Mouse (Mus musculus) heart, adult 2 months (tissue): ENCODE measurements at regions not wholly inside any gene's neighbourhood (a gene's known extent, or its start where the extent isn't known, plus 50 kb on each side); places are given as distances from the start of the nearest gene placed in this dataset.

Source experiments
- DNase-seq, 2 experiments: peaks; one replicate each; pipeline ENCODE4 v3.0.0; 2021
- H3K27ac ChIP-seq: fragments of 200-600 bp; 2 replicates; pipeline ENCODE4 v1.8.1; 2022
- H3K27me3 ChIP-seq: fragments of 200-500 bp; 2 replicates; pipeline ENCODE4 v1.6.1; 2012; ENCODE audit warnings: mild to moderate bottlenecking, low read length, inconsistent platforms, mixed read lengths; ENCODE audit not compliant: control insufficient read depth, insufficient read depth
- H3K36me3 ChIP-seq: fragments of 200-500 bp; 2 replicates; pipeline ENCODE4 v1.6.1; 2012; ENCODE audit warnings: low read length, inconsistent platforms; ENCODE audit not compliant: control insufficient read depth, insufficient read depth
- H3K4me1 ChIP-seq: fragments of 200-500 bp; 2 replicates; pipeline ENCODE4 v1.6.1; 2011; ENCODE audit warnings: low read length; ENCODE audit not compliant: control insufficient read depth, insufficient read depth
- H3K4me3 ChIP-seq: fragments of 200-600 bp; 2 replicates; pipeline ENCODE4 v1.8.1; 2022
- H3K79me2 ChIP-seq: fragments of 200-500 bp; replicated peaks from 2 replicates; pipeline ENCODE4 v1.6.1; 2012; ENCODE audit warnings: mild to moderate bottlenecking, inconsistent platforms, low read length, moderate library complexity, mixed read lengths; ENCODE audit not compliant: control insufficient read depth, insufficient read depth
- H3K9ac ChIP-seq: fragments of 200-500 bp; 2 replicates; pipeline ENCODE4 v1.6.1; 2012; ENCODE audit warnings: low read depth, mild to moderate bottlenecking, control low read depth, inconsistent platforms, low read length, mixed read lengths
- CTCF ChIP-seq: fragments of 200-600 bp; IDR thresholded peaks from 2 replicates; pipeline ENCODE4 v1.8.1; 2022; ENCODE audit warnings: antibody characterized with exemption, mild to moderate bottlenecking, moderate library complexity
- EP300 ChIP-seq: fragments of 200-500 bp; IDR thresholded peaks from 2 replicates; pipeline ENCODE4 v1.6.1; 2011; ENCODE audit warnings: low read depth, low read length, control low read depth; ENCODE audit not compliant: insufficient read depth
- POLR2A ChIP-seq: fragments of 200-500 bp; IDR thresholded peaks from 2 replicates; pipeline ENCODE4 v1.6.1; 2011; ENCODE audit warnings: mild to moderate bottlenecking, low read depth, low read length, control low read depth; ENCODE audit not compliant: insufficient read depth
- WGBS: fragments of 180-500 bp; shearing (Covaris S2); methylation state at CpG from one replicate; pipeline ENCODE4 v1.1.7; 2018; 5-methylcytosine and 5-hydroxymethylcytosine counted together
- intact Hi-C: fragments of 180-260 bp; cut with DNase I; formaldehyde crosslinking; loops from one replicate; pipeline ENCODE4 v1.15.1; 2025

DNA sequence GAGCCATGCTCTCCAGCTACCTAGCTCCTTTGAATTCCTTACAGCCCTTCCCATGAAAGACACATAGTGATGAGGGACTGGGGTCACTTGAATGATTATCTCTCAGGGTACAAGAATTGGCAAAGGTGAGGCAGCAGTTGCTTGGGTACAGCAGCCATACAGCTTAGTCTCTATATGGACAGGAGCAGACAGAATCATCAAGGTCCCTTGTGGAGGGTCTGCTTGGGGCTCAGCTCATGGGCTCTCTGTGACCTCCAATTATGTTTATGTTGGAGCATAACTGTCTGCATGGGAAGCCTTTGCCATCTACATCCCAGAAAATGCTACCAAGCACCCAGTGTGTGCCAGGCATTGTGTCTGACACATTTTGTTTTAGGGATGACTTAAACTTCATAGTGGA is 118.4 kb upstream of the Lhcgr start:
- TF ChIP-seq POLR2A = no peak
- TF ChIP-seq EP300 = no peak
- no peak for TF ChIP-seq CTCF
- Histone ChIP-seq H3K79me2 (no peaks in the 10 kb centered on the region), H3K9ac (no peak overlapping the region), H3K4me1 (no peaks in the 10 kb centered on the region), H3K4me3 (no peak overlapping the region), H3K27me3 (no peaks in the 10 kb centered on the region), H3K36me3 (no peaks in the 10 kb centered on the region), H3K27ac (no peak overlapping the region)
- DNase-seq = no peak
- intact Hi-C loops = no loop called here

DNA sequence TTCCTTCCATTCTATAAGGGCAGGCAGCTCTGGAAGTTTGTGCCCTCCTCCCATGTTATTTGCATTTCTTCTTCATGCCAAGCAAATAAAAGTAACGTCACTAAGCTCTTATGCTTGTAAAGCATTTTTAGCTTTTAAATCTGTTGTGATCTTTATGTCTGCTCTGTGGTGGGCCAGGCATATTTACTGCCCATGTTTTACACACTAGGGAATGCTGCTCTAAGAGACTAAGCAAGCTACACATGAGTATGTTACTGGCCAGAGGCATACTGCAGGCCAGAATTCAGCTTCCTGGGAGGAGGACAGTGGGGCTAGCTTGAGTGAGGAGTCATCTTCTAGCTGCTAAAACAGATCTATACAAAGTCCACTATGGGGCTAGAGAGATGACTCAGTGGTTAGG is 110.0 kb upstream of the Lhcgr start:
- WGBS = 83% methylated on average over 1 of the region's 1 CpGs
- DNase-seq = no peak
- Histone ChIP-seq H3K4me1 (no peaks in the 10 kb centered on the region), H3K36me3 (no peaks in the 10 kb centered on the region), H3K27ac (no peak overlapping the region), H3K4me3 (no peak overlapping the region), H3K9ac (no peak overlapping the region), H3K79me2 (no peaks in the 10 kb centered on the region), H3K27me3 (no peaks in the 10 kb centered on the region; the same call in 1 of the 2 replicates)
- intact Hi-C loops = no loop called here
- TF ChIP-seq EP300 (no peak), CTCF (no peak), POLR2A (no peak)

- H3K36me3 ChIP-seq = no peaks in the 10 kb centered on the region
- 84% methylated on average over 2 of the region's 2 CpGs for WGBS
- intact Hi-C loops = no loop called here
- no peak overlapping the region for H3K4me3 ChIP-seq
- TF ChIP-seq POLR2A (no peak), CTCF (no peak), EP300 (no peak)
- H3K9ac ChIP-seq = no peak overlapping the region
- DNase-seq = no peak
- no peaks in the 10 kb centered on the region; the same call in 1 of the 2 replicates for H3K27me3 ChIP-seq
- H3K79me2 ChIP-seq = no peaks in the 10 kb centered on the region
- H3K4me1 ChIP-seq = no peaks in the 10 kb centered on the region
- H3K27ac ChIP-seq = no peak overlapping the region
These were observed 109.1 kb upstream of the Lhcgr start for GRCm38 (mm10) chr17:88900904-88901303.

- H3K27ac ChIP-seq = no peak overlapping the region
- H3K9ac ChIP-seq = no peak overlapping the region
- intact Hi-C loops = no loop called here
- H3K4me1 ChIP-seq = no peaks in the 10 kb centered on the region
- no peaks in the 10 kb centered on the region; the same call in 1 of the 2 replicates for H3K27me3 ChIP-seq
- no peak for TF ChIP-seq EP300
- TF ChIP-seq CTCF = no peak
- no peak for TF ChIP-seq POLR2A
- no peak for DNase-seq
- no peaks in the 10 kb centered on the region for H3K79me2 ChIP-seq
- H3K4me3 ChIP-seq = no peak overlapping the region
- WGBS = 59% methylated on average over 11 of the region's 11 CpGs
- H3K36me3 ChIP-seq = no peaks in the 10 kb centered on the region
These were observed 107.2 kb upstream of the Lhcgr start for GRCm38 (mm10) chr17:88898705-88899668.

DNA sequence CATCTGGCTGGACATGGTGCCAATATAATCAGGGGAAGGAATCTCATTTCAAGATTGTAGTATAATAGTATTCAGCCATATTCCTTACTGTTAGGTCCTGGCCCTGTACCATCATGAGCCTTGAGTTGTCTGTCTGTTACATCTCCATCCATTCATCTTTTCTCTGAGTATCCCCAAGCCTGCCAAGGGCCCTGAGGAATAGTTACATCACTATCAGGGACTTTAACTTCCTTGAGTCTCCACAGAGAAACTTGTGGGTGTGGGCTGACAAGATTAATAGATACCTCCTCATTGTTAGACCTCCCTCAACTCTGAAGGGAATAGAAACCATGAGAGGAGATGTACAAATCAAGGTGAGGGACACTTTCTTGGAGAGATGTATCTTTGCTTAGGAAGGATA is 101.7 kb upstream of the Lhcgr start:
- H3K4me1 ChIP-seq = no peaks in the 10 kb centered on the region
- no peaks in the 10 kb centered on the region for H3K79me2 ChIP-seq
- TF ChIP-seq POLR2A (no peak), EP300 (no peak), CTCF (no peak)
- no peaks in the 10 kb centered on the region for H3K36me3 ChIP-seq
- no peak overlapping the region for H3K4me3 ChIP-seq
- intact Hi-C loops = no loop called here
- H3K9ac ChIP-seq = no peak overlapping the region
- DNase-seq = no peak
- H3K27me3 ChIP-seq = no peaks in the 10 kb centered on the region; the same call in 1 of the 2 replicates
- no peak overlapping the region for H3K27ac ChIP-seq

DNA sequence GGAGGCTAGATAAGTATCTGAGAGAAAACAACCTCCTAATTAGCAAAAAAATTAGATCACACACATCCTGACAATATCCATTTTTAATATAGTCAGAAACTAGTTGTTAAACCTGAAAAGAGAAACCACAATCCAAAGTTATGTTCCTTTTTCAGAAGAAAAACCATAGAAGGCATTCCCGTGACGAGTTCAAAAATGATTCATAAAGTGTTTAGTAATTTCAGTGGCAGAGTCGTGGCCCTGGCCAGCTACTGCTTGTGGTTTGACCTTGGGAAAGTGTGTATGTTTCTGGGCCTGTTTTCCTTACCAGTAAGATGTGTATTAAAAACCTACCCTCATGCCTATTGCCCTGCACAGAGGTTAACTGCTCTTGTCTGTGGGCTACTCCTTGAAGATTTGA is 93.7 kb upstream of the Lhcgr start:
- Histone ChIP-seq H3K27me3 (no peaks in the 10 kb centered on the region), H3K79me2 (no peaks in the 10 kb centered on the region), H3K4me1 (no peaks in the 10 kb centered on the region), H3K9ac (no peak overlapping the region), H3K27ac (no peak overlapping the region), H3K36me3 (no peaks in the 10 kb centered on the region), H3K4me3 (no peak overlapping the region)
- 79% methylated on average over 3 of the region's 3 CpGs for WGBS
- DNase-seq = no peak
- TF ChIP-seq CTCF = no peak
- TF ChIP-seq EP300 = no peak
- TF ChIP-seq POLR2A = no peak
- intact Hi-C loops = no loop called here
